Comparison of ENCODE assay signal across 26 mouse cellular contexts in the genomic region with DNA sequence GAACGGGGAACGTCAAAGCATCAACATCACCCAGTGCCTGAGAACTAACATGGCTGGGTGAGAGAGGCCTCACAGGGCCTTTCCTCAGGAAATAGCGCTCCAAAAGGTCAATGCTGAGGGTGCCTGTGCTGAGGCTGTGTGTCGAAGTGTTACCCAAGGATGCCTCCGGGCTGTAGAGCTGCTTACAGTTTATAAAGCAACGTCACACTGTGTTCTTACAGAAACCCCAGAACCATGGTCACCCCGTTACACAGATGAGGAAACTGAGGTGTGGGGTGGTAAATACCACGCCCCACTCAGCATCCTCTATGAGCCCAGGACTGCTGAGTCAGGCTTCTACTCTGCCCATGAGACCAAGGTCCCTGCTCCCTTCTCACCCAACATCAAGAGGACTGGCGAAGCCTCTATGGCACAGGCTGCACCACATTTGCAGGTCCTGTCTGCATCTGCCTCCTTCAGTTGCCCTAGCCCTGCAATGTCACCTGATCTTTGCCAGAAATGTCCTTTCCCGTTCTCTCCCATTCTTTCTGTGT. TPM values are rescaled to one million over a fixed set of nuclear protein-coding genes. Genes with fewer than 3 reads are reported as not detected.
"Had no signal": no experiment of that assay in that cellular context is flagged by ENCODE, and none has a peak within 500 bp of the region (broad histone marks: within the 10 kb centered on the region; RNA-seq: fewer than 3 reads in every experiment).

No protein-coding gene starts in this region.

- H3K27me3 ChIP-seq: limb, embryonic 13.5 days; liver, embryonic 15.5 days; midbrain, embryonic 12.5 days; midbrain, embryonic 15.5 days; stomach, embryonic 15.5 days had no signal

- H3K27ac ChIP-seq: limb, embryonic 10.5 days; limb, embryonic 13.5 days; liver, embryonic 12.5 days; liver, embryonic 15.5 days; lung, embryonic 15.5 days; midbrain, embryonic 12.5 days; midbrain, embryonic 15.5 days; stomach, embryonic 15.5 days had no signal

- ATAC-seq: liver, embryonic 12.5 days; midbrain, embryonic 15.5 days had no signal

- H3K4me3 ChIP-seq: limb, embryonic 10.5 days; limb, embryonic 13.5 days; liver, embryonic 12.5 days; liver, embryonic 15.5 days; lung, embryonic 15.5 days; midbrain, embryonic 12.5 days; midbrain, embryonic 15.5 days; stomach, embryonic 15.5 days had no signal

- DNase-seq: kidney, adult 9 months; kidney, postnatal 14 days; kidney, postnatal 4 days; liver; lung, adult 18-20 months; lung, postnatal 4 days; right cerebral cortex, adult 18-20 months; right cerebral cortex, postnatal 14 days; right cerebral cortex, postnatal 4 days; thymus, postnatal 36 days had no signal

- H3K36me3 ChIP-seq: limb, embryonic 10.5 days; limb, embryonic 13.5 days; liver, embryonic 12.5 days; liver, embryonic 15.5 days; lung, embryonic 15.5 days; midbrain, embryonic 12.5 days; midbrain, embryonic 15.5 days; stomach, embryonic 15.5 days had no signal

- H3K4me1 ChIP-seq: midbrain, embryonic 15.5 days; stomach, embryonic 15.5 days had no signal

- H3K4me2 ChIP-seq: limb, embryonic 13.5 days; liver, embryonic 12.5 days; liver, embryonic 15.5 days; lung, embryonic 15.5 days; midbrain, embryonic 12.5 days; midbrain, embryonic 15.5 days; stomach, embryonic 15.5 days had no signal

RNA-seq across cellular contexts. Expression of a gene that starts 49.1 kb away (rescaled TPM):
- total RNA-seq: layer of hippocampus, adult 18-20 months; layer of hippocampus, postnatal 25 days; left cerebral cortex, adult 18-20 months; left cerebral cortex, postnatal 25 days; monocyte, adult 5-6 weeks had no signal
- polyA plus RNA-seq: kidney, embryonic 16.5 days; limb, embryonic 10.5 days; liver, embryonic 12.5 days; liver, embryonic 15.5 days; lung, embryonic 15.5 days; midbrain, embryonic 12.5 days; neural tube, embryonic 14.5 days; urinary bladder, adult 2 months had no signal
